Mouse (Mus musculus) heart, embryonic 11.5 days (tissue): ENCODE data around the gene Csnk2a1. TPM values are rescaled to one million over a fixed set of nuclear protein-coding genes. Genes with fewer than 3 reads are reported as not detected.

ENCODE experiments used
- ATAC-seq: fragments of 200-750 bp; cut with Nextera tagmentation; replicated peaks from 2 replicates; pipeline ENCODE4 v1.8.0; 2017; ENCODE audit warnings: moderate library complexity; ENCODE audit not compliant: insufficient number of reproducible peaks, low FRiP score, low TSS enrichment
- H3K27ac ChIP-seq: fragments of 300-500 bp; sonication (generic); 2 replicates; pipeline ENCODE4 v1.5.1; 2014; ENCODE audit warnings: mild to moderate bottlenecking, low read depth, low read length
- H3K27me3 ChIP-seq: fragments of 300-500 bp; sonication (generic); 2 replicates; pipeline ENCODE4 v1.6.1; 2014; ENCODE audit warnings: mild to moderate bottlenecking, low read length, mixed read lengths; ENCODE audit not compliant: control insufficient read depth, insufficient read depth
- H3K36me3 ChIP-seq: fragments of 300-500 bp; sonication (generic); 2 replicates; pipeline ENCODE4 v1.6.1; 2014; ENCODE audit warnings: mild to moderate bottlenecking, low read length, moderate library complexity, mixed read lengths; ENCODE audit not compliant: control insufficient read depth, insufficient read depth
- H3K4me1 ChIP-seq: fragments of 300-500 bp; sonication (generic); 2 replicates; pipeline ENCODE4 v1.6.1; 2014; ENCODE audit warnings: low read length; ENCODE audit not compliant: control insufficient read depth, insufficient read depth
- H3K4me2 ChIP-seq: fragments of 300-500 bp; sonication (generic); 2 replicates; pipeline ENCODE4 v1.6.1; 2014; ENCODE audit warnings: mild to moderate bottlenecking, moderate library complexity
- H3K4me3 ChIP-seq: fragments of 300-500 bp; sonication (generic); 2 replicates; pipeline ENCODE4 v1.5.1; 2014; ENCODE audit warnings: low read depth, low read length
- H3K9ac ChIP-seq: fragments of 300-500 bp; sonication (generic); 2 replicates; pipeline ENCODE4 v1.6.1; 2014; ENCODE audit warnings: mild to moderate bottlenecking, low read depth, low read length, moderate library complexity
- H3K9me3 ChIP-seq: fragments of 300-500 bp; sonication (generic); replicated peaks from 2 replicates; pipeline ENCODE4 v1.6.1; 2016; ENCODE audit warnings: low read length; ENCODE audit not compliant: control insufficient read depth
- WGBS: fragments of 180-500 bp; shearing (Covaris S2); extraction: QIAGEN DNeasy Blood & Tissue Kit; methylation state at CpG from one replicate; pipeline ENCODE4 v1.1.7; 2014; ENCODE audit not compliant: insufficient replicate concordance; 5-methylcytosine and 5-hydroxymethylcytosine counted together
- polyA plus RNA-seq: library from polyadenylated mRNA; unstranded; fragments of >200 nt; fragmentation: Nextera tagmentation; extraction: Ambion mirVana; gene quantifications from 2 replicates; pipeline ENCODE4 v1.2.1, GENCODE M21; 2014

Csnk2a1 gene
- polyA plus RNA-seq: 38.7 and 90.5 TPM in 2 replicates

GRCm38 (mm10) chr2:152226248-152227050 is at the start of gene Csnk2a1:
Gene Csnk2a1, plus strand, starts transcription at chr2:152226839.
- H3K4me2 ChIP-seq: peak within 1 kb of the TSS; percentile 70
- H3K36me3 ChIP-seq: no peaks in the 10 kb centered on the region
- peak; percentile 95 for ATAC-seq
- peak within 1 kb of the TSS; percentile 96 for H3K4me3 ChIP-seq
- H3K4me1 ChIP-seq: peaks cover 5% of the 10 kb centered on the region; the same call in 1 of the 2 replicates
- peak within 1 kb of the TSS; percentile 98 for H3K9ac ChIP-seq
- H3K27ac ChIP-seq: peak within 1 kb of the TSS; percentile 99
- H3K9me3 ChIP-seq: no peaks in the 10 kb centered on the region
- H3K27me3 ChIP-seq: no peaks in the 10 kb centered on the region
- WGBS: under 1% methylated on average over 58 of the region's 58 CpGs

GRCm38 (mm10) chr2:152177162-152177805 is 49.4 kb upstream of the Csnk2a1 start:
- no peaks in the 10 kb centered on the region; the same call in 1 of the 2 replicates for H3K9me3 ChIP-seq
- no peaks in the 10 kb centered on the region for H3K36me3 ChIP-seq
- H3K27me3 ChIP-seq: peaks cover 3% of the 10 kb centered on the region; the same call in 1 of the 2 replicates
- ATAC-seq: no peak
- H3K4me1 ChIP-seq: no peaks in the 10 kb centered on the region
- H3K4me2 ChIP-seq: peak overlapping the region; percentile 48
- H3K4me3 ChIP-seq: peak overlapping the region; percentile 22; the same call in 1 of the 2 replicates
- 23% methylated on average over 24 of the region's 24 CpGs for WGBS
- 0 out of 2 replicates have a peak overlapping the region, but pooled peaks have one; percentile 43 for H3K9ac ChIP-seq
- no peak overlapping the region for H3K27ac ChIP-seq

GRCm38 (mm10) chr2:152177806-152178170 is 48.9 kb upstream of the Csnk2a1 start:
- Histone ChIP-seq H3K9ac (no peak overlapping the region), H3K36me3 (no peaks in the 10 kb centered on the region), H3K27ac (no peak overlapping the region), H3K4me3 (no peak overlapping the region), H3K9me3 (no peaks in the 10 kb centered on the region; the same call in 1 of the 2 replicates), H3K4me2 (no peak overlapping the region), H3K4me1 (no peaks in the 10 kb centered on the region), H3K27me3 (peaks cover 3% of the 10 kb centered on the region; the same call in 1 of the 2 replicates)
- no peak for ATAC-seq
- 74% methylated on average over 6 of the region's 6 CpGs for WGBS

- H3K4me2 ChIP-seq: no peak overlapping the region
- ATAC-seq: no peak
- no peaks in the 10 kb centered on the region; the same call in 1 of the 2 replicates for H3K9me3 ChIP-seq
- H3K27me3 ChIP-seq: peaks cover 3% of the 10 kb centered on the region; the same call in 1 of the 2 replicates
- H3K27ac ChIP-seq: no peak overlapping the region
- no peaks in the 10 kb centered on the region for H3K4me1 ChIP-seq
- H3K4me3 ChIP-seq: no peak overlapping the region
- WGBS: 70% methylated on average over 3 of the region's 3 CpGs
- no peaks in the 10 kb centered on the region for H3K36me3 ChIP-seq
- no peak overlapping the region for H3K9ac ChIP-seq
These were observed 48.3 kb upstream of the Csnk2a1 start for GRCm38 (mm10) chr2:152178345-152178744.

GRCm38 (mm10) chr2:152179301-152179700 is 47.3 kb upstream of the Csnk2a1 start:
- Histone ChIP-seq H3K4me1 (no peaks in the 10 kb centered on the region), H3K9ac (no peak overlapping the region), H3K9me3 (no peaks in the 10 kb centered on the region; the same call in 1 of the 2 replicates), H3K27me3 (peaks cover 3% of the 10 kb centered on the region; the same call in 1 of the 2 replicates), H3K4me2 (no peak overlapping the region), H3K27ac (no peak overlapping the region), H3K4me3 (no peak overlapping the region), H3K36me3 (no peaks in the 10 kb centered on the region)
- 75% methylated on average over 2 of the region's 2 CpGs for WGBS
- ATAC-seq: no peak

- no peak overlapping the region for H3K9ac ChIP-seq
- H3K27ac ChIP-seq: no peak overlapping the region
- H3K4me2 ChIP-seq: no peak overlapping the region
- H3K27me3 ChIP-seq: peaks cover 3% of the 10 kb centered on the region; the same call in 1 of the 2 replicates
- 40% methylated on average over 6 of the region's 6 CpGs for WGBS
- no peak overlapping the region for H3K4me3 ChIP-seq
- peak; percentile 52; the same call in 1 of the 2 replicates for ATAC-seq
- H3K9me3 ChIP-seq: no peaks in the 10 kb centered on the region
- no peaks in the 10 kb centered on the region for H3K36me3 ChIP-seq
- H3K4me1 ChIP-seq: no peaks in the 10 kb centered on the region
These were observed 46.3 kb upstream of the Csnk2a1 start for GRCm38 (mm10) chr2:152180323-152180722.

GRCm38 (mm10) chr2:152187132-152187531 is 39.5 kb upstream of the Csnk2a1 start:
- Histone ChIP-seq H3K9me3 (no peaks in the 10 kb centered on the region), H3K4me3 (no peak overlapping the region), H3K36me3 (no peaks in the 10 kb centered on the region), H3K27ac (no peak overlapping the region), H3K27me3 (no peaks in the 10 kb centered on the region), H3K4me2 (no peak overlapping the region), H3K9ac (no peak overlapping the region), H3K4me1 (peaks cover 13% of the 10 kb centered on the region)
- 79% methylated on average over 5 of the region's 5 CpGs for WGBS
- ATAC-seq: no peak

- 50% methylated on average over 7 of the region's 7 CpGs for WGBS
- H3K27ac ChIP-seq: peak overlapping the region; percentile 29; the same call in 1 of the 2 replicates
- no peak overlapping the region for H3K9ac ChIP-seq
- peaks cover 13% of the 10 kb centered on the region for H3K4me1 ChIP-seq
- no peaks in the 10 kb centered on the region for H3K36me3 ChIP-seq
- no peak overlapping the region; the same call in 1 of the 2 replicates for H3K4me2 ChIP-seq
- H3K9me3 ChIP-seq: no peaks in the 10 kb centered on the region
- no peak for ATAC-seq
- H3K4me3 ChIP-seq: no peak overlapping the region
- no peaks in the 10 kb centered on the region for H3K27me3 ChIP-seq
These were observed 37.4 kb upstream of the Csnk2a1 start for GRCm38 (mm10) chr2:152189213-152189612.
